Mouse (Mus musculus) macrophage (primary cell): ENCODE measurements around the gene Fanci. TPM values are rescaled to one million over a fixed set of nuclear protein-coding genes. Genes with fewer than 3 reads are reported as not detected.

ENCODE experiments used
- H3K27ac ChIP-seq: fragments of 350-480 bp; formaldehyde crosslinking; 2 replicates; pipeline ENCODE4 v1.9.0; 2021
- H3K36me3 ChIP-seq: fragments of 350-480 bp; formaldehyde crosslinking; 2 replicates; pipeline ENCODE4 v1.9.0; 2021; ENCODE audit errors: inconsistent target
- H3K4me3 ChIP-seq: fragments of 350-480 bp; formaldehyde crosslinking; 2 replicates; pipeline ENCODE4 v1.9.0; 2021; ENCODE audit errors: inconsistent target
- H3K79me2 ChIP-seq: fragments of 350-480 bp; formaldehyde crosslinking; 2 replicates; pipeline ENCODE4 v1.9.0; 2021; ENCODE audit errors: inconsistent target
- WGBS: methylation state at CpG from one replicate; pipeline ENCODE4 v1.1.7; 2026; ENCODE audit warnings: inconsistent platforms; ENCODE audit not compliant: missing documents; 5-methylcytosine and 5-hydroxymethylcytosine counted together
- polyA plus RNA-seq: library from polyadenylated mRNA; stranded (reverse); fragments of 250-400 nt; gene quantifications from 3 replicates; pipeline ENCODE4 v1.2.4, GENCODE M21; 2018; ENCODE audit warnings: inconsistent platforms

Gene Fanci
- polyA plus RNA-seq, 1 experiment from 2014 or later, result 1.1 TPM

- H3K27ac ChIP-seq, result no peak overlapping the region
- H3K79me2 ChIP-seq, result no peaks in the 10 kb centered on the region
- no peak overlapping the region for H3K4me3 ChIP-seq
- no peaks in the 10 kb centered on the region for H3K36me3 ChIP-seq
- 53% methylated on average over 4 of the region's 4 CpGs for WGBS
These were observed 22.3 kb upstream of the Fanci start for GRCm38 (mm10) chr7:79369416-79369815.

- Histone ChIP-seq H3K36me3 (no peaks in the 10 kb centered on the region), H3K79me2 (no peaks in the 10 kb centered on the region), H3K4me3 (no peak overlapping the region), H3K27ac (no peak overlapping the region)
- WGBS, result 9% methylated on average over 10 of the region's 10 CpGs
These were observed 20.3 kb upstream of the Fanci start for GRCm38 (mm10) chr7:79371321-79371879.

- no peak overlapping the region for H3K27ac ChIP-seq
- no peaks in the 10 kb centered on the region for H3K36me3 ChIP-seq
- H3K4me3 ChIP-seq, result no peak overlapping the region
- no peaks in the 10 kb centered on the region for H3K79me2 ChIP-seq
These were observed 17.7 kb upstream of the Fanci start for GRCm38 (mm10) chr7:79374017-79374416.

GRCm38 (mm10) chr7:79375594-79375993 is 16.1 kb upstream of the Fanci start:
- Histone ChIP-seq H3K79me2 (no peaks in the 10 kb centered on the region), H3K36me3 (no peaks in the 10 kb centered on the region), H3K4me3 (no peak overlapping the region), H3K27ac (no peak overlapping the region)
- WGBS, result 95% methylated on average over 5 of the region's 5 CpGs

GRCm38 (mm10) chr7:79376516-79377275 is 15.0 kb upstream of the Fanci start:
- no peak overlapping the region for H3K27ac ChIP-seq
- no peaks in the 10 kb centered on the region for H3K36me3 ChIP-seq
- WGBS, result 58% methylated on average over 10 of the region's 10 CpGs
- H3K4me3 ChIP-seq, result no peak overlapping the region
- no peaks in the 10 kb centered on the region for H3K79me2 ChIP-seq

GRCm38 (mm10) chr7:79386422-79387133 is 5.2 kb upstream of the Fanci start, which contains the start of gene Rlbp1:
TSS of gene Rlbp1 (minus strand) at chr7:79387048.
- Histone ChIP-seq H3K36me3 (no peaks in the 10 kb centered on the region), H3K4me3 (no peak within 1 kb of the TSS), H3K27ac (no peak within 1 kb of the TSS), H3K79me2 (no peaks in the 10 kb centered on the region)
- 89% methylated on average over 16 of the region's 16 CpGs for WGBS

GRCm38 (mm10) chr7:79387140-79387539 is 4.6 kb upstream of the Fanci start:
- Histone ChIP-seq H3K36me3 (no peaks in the 10 kb centered on the region), H3K27ac (no peak overlapping the region), H3K4me3 (no peak overlapping the region), H3K79me2 (no peaks in the 10 kb centered on the region)
- WGBS, result 81% methylated on average over 8 of the region's 8 CpGs

- Histone ChIP-seq H3K79me2 (no peaks in the 10 kb centered on the region), H3K36me3 (no peaks in the 10 kb centered on the region), H3K27ac (no peak overlapping the region), H3K4me3 (no peak overlapping the region)
- 74% methylated on average over 5 of the region's 7 CpGs for WGBS
These were observed 3.7 kb upstream of the Fanci start for GRCm38 (mm10) chr7:79387991-79388390.

- H3K36me3 ChIP-seq, result no peaks in the 10 kb centered on the region
- H3K4me3 ChIP-seq, result no peak overlapping the region
- H3K79me2 ChIP-seq, result no peaks in the 10 kb centered on the region
- H3K27ac ChIP-seq, result no peak overlapping the region
- 98% methylated on average over 7 of the region's 7 CpGs for WGBS
These were observed 3.0 kb upstream of the Fanci start for GRCm38 (mm10) chr7:79388671-79389206.

GRCm38 (mm10) chr7:79390141-79390708 is 1.5 kb upstream of the Fanci start:
- Histone ChIP-seq H3K27ac (no peak overlapping the region), H3K79me2 (no peaks in the 10 kb centered on the region), H3K36me3 (no peaks in the 10 kb centered on the region), H3K4me3 (no peak overlapping the region)
- 93% methylated on average over 5 of the region's 5 CpGs for WGBS

- 8% methylated on average over 3 of the region's 3 CpGs for WGBS
- peak overlapping the region; percentile 57 for H3K4me3 ChIP-seq
- no peaks in the 10 kb centered on the region for H3K36me3 ChIP-seq
- H3K27ac ChIP-seq, result peak overlapping the region; percentile 76
- no peaks in the 10 kb centered on the region for H3K79me2 ChIP-seq
These were observed 258 bp upstream of the Fanci start for GRCm38 (mm10) chr7:79391471-79391870.

GRCm38 (mm10) chr7:79392860-79393513 is 1.3 kb downstream of the Fanci start:
- 36% methylated on average over 9 of the region's 9 CpGs for WGBS
- H3K4me3 ChIP-seq, result peak overlapping the region; percentile 57
- H3K36me3 ChIP-seq, result no peaks in the 10 kb centered on the region
- H3K27ac ChIP-seq, result peak overlapping the region; percentile 76; the same call in 1 of the 2 replicates
- H3K79me2 ChIP-seq, result no peaks in the 10 kb centered on the region

GRCm38 (mm10) chr7:79393924-79394323 is 2.2 kb downstream of the Fanci start:
- no peaks in the 10 kb centered on the region for H3K79me2 ChIP-seq
- H3K27ac ChIP-seq, result no peak overlapping the region
- H3K36me3 ChIP-seq, result no peaks in the 10 kb centered on the region
- no peak overlapping the region for H3K4me3 ChIP-seq
- 94% methylated on average over 7 of the region's 7 CpGs for WGBS

- Histone ChIP-seq H3K4me3 (no peak overlapping the region), H3K79me2 (no peaks in the 10 kb centered on the region), H3K27ac (no peak overlapping the region), H3K36me3 (no peaks in the 10 kb centered on the region)
- WGBS, result 92% methylated on average over 7 of the region's 7 CpGs
These were observed 2.9 kb downstream of the Fanci start for GRCm38 (mm10) chr7:79394666-79395065.
